Mouse (Mus musculus) myocyte (in vitro differentiated cells): ENCODE measurements at regions not wholly inside any gene's neighbourhood (a gene's known extent, or its start where the extent isn't known, plus 50 kb on each side); places are given as distances from the start of the nearest gene placed in this dataset.

ENCODE experiments used
- E2F4 ChIP-seq: IDR thresholded peaks from one replicate; pipeline ENCODE4 v1.6.1; 2011; ENCODE audit warnings: mild to moderate bottlenecking, control low read depth, moderate library complexity; ENCODE audit not compliant: insufficient read depth
- MAX ChIP-seq: IDR thresholded peaks from one replicate; pipeline ENCODE4 v1.6.1; 2011; ENCODE audit warnings: low read depth, mild to moderate bottlenecking, control low read depth
- MYOG ChIP-seq, 3 experiments: IDR thresholded peaks; one replicate each; pipeline ENCODE4 v1.6.1; 2011; ENCODE audit warnings: control low read depth in 2 of 3, low read depth in 2 of 3, mild to moderate bottlenecking in 2 of 3; ENCODE audit not compliant: insufficient read length in 2 of 3, control insufficient read depth in 1 of 3, insufficient read depth in 1 of 3
- POLR2A ChIP-seq: IDR thresholded peaks from one replicate; pipeline ENCODE4 v1.6.1; 2011; ENCODE audit warnings: low read depth, mild to moderate bottlenecking, control low read depth, moderate library complexity; ENCODE audit not compliant: insufficient read length
- POLR2AphosphoS2 ChIP-seq: IDR thresholded peaks from one replicate; pipeline ENCODE4 v1.6.1; 2011; ENCODE audit warnings: low read depth, control low read depth; ENCODE audit not compliant: insufficient read length
- TCF3 ChIP-seq: IDR thresholded peaks from one replicate; pipeline ENCODE4 v1.6.1; 2011; ENCODE audit warnings: low read depth, control low read depth; ENCODE audit not compliant: insufficient read length
- USF1 ChIP-seq: IDR thresholded peaks from one replicate; pipeline ENCODE4 v1.6.1; 2011; ENCODE audit warnings: low read depth, mild to moderate bottlenecking, control low read depth, moderate library complexity

GRCm38 (mm10) chr11:17460024-17460919, 202.9 kb downstream of the C1d start:
- TF ChIP-seq POLR2A = no peak
- TF ChIP-seq MYOG (IDR thresholded peaks at IDR 0.05; ENCODE audit: control insufficient read depth in 1 of 3, insufficient read depth in 1 of 3, insufficient read length in 2 of 3, low read depth in 2 of 3) = no peak
- TF ChIP-seq POLR2AphosphoS2 = no peak
- TF ChIP-seq MAX = no peak
- TF ChIP-seq USF1 = no peak
- TF ChIP-seq E2F4 = no peak
- TF ChIP-seq TCF3 = no peak
